Mouse (Mus musculus) midbrain, embryonic 11.5 days (tissue): Measurements from ENCODE around the gene Dxo. TPM values are rescaled to one million over a fixed set of nuclear protein-coding genes. Genes with fewer than 3 reads are reported as not detected.

Experiments used
- ATAC-seq: fragments of 200-750 bp; cut with Nextera tagmentation; 2 replicates; pipeline ENCODE4 v1.8.0; 2017; ENCODE audit warnings: moderate TSS enrichment, moderate library complexity; ENCODE audit not compliant: low FRiP score
- DNase-seq: peaks from one replicate; pipeline ENCODE4 v3.0.0; 2015; ENCODE audit warnings: low spot score; ENCODE audit errors: missing footprints
- H3K27ac ChIP-seq: fragments of 300-500 bp; sonication (generic); 2 replicates; pipeline ENCODE4 v1.5.1; 2014; ENCODE audit warnings: low read depth, low read length
- H3K27me3 ChIP-seq: fragments of 300-500 bp; sonication (generic); 2 replicates; pipeline ENCODE4 v1.6.1; 2014; ENCODE audit warnings: mild to moderate bottlenecking, low read length, moderate library complexity, mixed read lengths; ENCODE audit not compliant: control insufficient read depth, insufficient read depth
- H3K36me3 ChIP-seq: fragments of 300-500 bp; sonication (generic); 2 replicates; pipeline ENCODE4 v1.6.1; 2014; ENCODE audit warnings: mild to moderate bottlenecking, low read length, moderate library complexity, mixed read lengths; ENCODE audit not compliant: control insufficient read depth, insufficient read depth
- H3K4me1 ChIP-seq: fragments of 300-500 bp; sonication (generic); 2 replicates; pipeline ENCODE4 v1.6.1; 2014; ENCODE audit warnings: low read length; ENCODE audit not compliant: control insufficient read depth, insufficient read depth
- H3K4me2 ChIP-seq: fragments of 300-500 bp; sonication (generic); 2 replicates; pipeline ENCODE4 v1.6.1; 2014; ENCODE audit warnings: mild to moderate bottlenecking, moderate library complexity
- H3K4me3 ChIP-seq: fragments of 300-500 bp; sonication (generic); 2 replicates; pipeline ENCODE4 v1.5.1; 2014; ENCODE audit warnings: low read depth, low read length
- H3K9ac ChIP-seq: fragments of 300-500 bp; sonication (generic); 2 replicates; pipeline ENCODE4 v1.6.1; 2014; ENCODE audit warnings: low read length
- H3K9me3 ChIP-seq: fragments of 300-500 bp; sonication (generic); 2 replicates; pipeline ENCODE4 v1.6.1; 2016; ENCODE audit warnings: low read length; ENCODE audit not compliant: control insufficient read depth
- WGBS: fragments of 180-500 bp; shearing (Covaris S2); extraction: QIAGEN DNeasy Blood & Tissue Kit; methylation state at CpG from one replicate; pipeline ENCODE4 v1.1.7; 2014; 5-methylcytosine and 5-hydroxymethylcytosine counted together
- microRNA-seq: library from miRNA; unstranded; fragments of <30 nt; microRNA quantifications from one replicate; pipeline ENCODE4, GENCODE M21; 2017
- polyA plus RNA-seq: library from polyadenylated mRNA; unstranded; fragments of >200 nt; fragmentation: Nextera tagmentation; extraction: Ambion mirVana; gene quantifications from 2 replicates; pipeline ENCODE4 v1.2.1, GENCODE M21; 2014

Gene Dxo
- polyA plus RNA-seq, 1 experiment from 2014 or later = 64.8 TPM

GRCm38 (mm10) chr17:34884704-34885103 is 47.9 kb downstream of the Dxo start:
- Histone ChIP-seq H3K4me1 (no peaks in the 10 kb centered on the region), H3K9ac (no peak overlapping the region), H3K9me3 (no peaks in the 10 kb centered on the region), H3K27ac (no peak overlapping the region), H3K4me2 (no peak overlapping the region), H3K36me3 (no peaks in the 10 kb centered on the region), H3K4me3 (no peak overlapping the region), H3K27me3 (no peaks in the 10 kb centered on the region)
- DNase-seq (no peak), ATAC-seq (no peak)
- WGBS = 93% methylated on average over 6 of the region's 6 CpGs

GRCm38 (mm10) chr17:34885615-34886014 is 48.8 kb downstream of the Dxo start:
- H3K27me3 ChIP-seq = no peaks in the 10 kb centered on the region
- DNase-seq = no peak

GRCm38 (mm10) chr17:34887942-34888341 is 51.1 kb downstream of the Dxo start:
- DNase-seq = no peak

More at GRCm38 (mm10) chr17:34885615-34886014, 48.8 kb downstream of the Dxo start:
- ATAC-seq = no peak
- H3K9ac ChIP-seq = no peak overlapping the region
- H3K27ac ChIP-seq = no peak overlapping the region
- H3K4me1 ChIP-seq = no peaks in the 10 kb centered on the region
- no peaks in the 10 kb centered on the region for H3K36me3 ChIP-seq
- no peak overlapping the region for H3K4me3 ChIP-seq
- 90% methylated on average over 3 of the region's 3 CpGs for WGBS
- H3K4me2 ChIP-seq = no peak overlapping the region
- no peaks in the 10 kb centered on the region for H3K9me3 ChIP-seq

More at GRCm38 (mm10) chr17:34887942-34888341, 51.1 kb downstream of the Dxo start:
- Histone ChIP-seq H3K36me3 (no peaks in the 10 kb centered on the region), H3K4me2 (no peak overlapping the region), H3K4me1 (no peaks in the 10 kb centered on the region), H3K9me3 (no peaks in the 10 kb centered on the region), H3K27me3 (no peaks in the 10 kb centered on the region), H3K4me3 (no peak overlapping the region), H3K27ac (no peak overlapping the region), H3K9ac (no peak overlapping the region)
- WGBS = 88% methylated on average over 5 of the region's 5 CpGs
- no peak for ATAC-seq

Small RNA genes within 50 kb of the gene (microRNA-seq; reads per million reads assigned to microRNA genes)
- 0.95 reads per million for gene Mir6970
- 2.5 reads per million, percentile 9 among the genes with 10 or more reads in this experiment for gene Mir6971
- gene Mir6972 = not detected

Other genes starting within 250 kb of the Dxo start
- 4.4 and 4.8 TPM in 2 replicates for gene Gpsm3, start 247.2 kb upstream of the Dxo start, polyA plus RNA-seq
- 17.3 and 20.1 TPM in 2 replicates for gene Pbx2, start 245.8 kb upstream of the Dxo start, polyA plus RNA-seq
- 1.4 and 1.6 TPM in 2 replicates for gene Ager, start 239.2 kb upstream of the Dxo start, polyA plus RNA-seq
- gene Rnf5, start 233.3 kb upstream of the Dxo start, polyA plus RNA-seq = 180 and 185 TPM in 2 replicates
- gene Agpat1, start 232.8 kb upstream of the Dxo start, polyA plus RNA-seq = 68.4 and 75.3 TPM in 2 replicates
- gene Egfl8, start 221.0 kb upstream of the Dxo start, polyA plus RNA-seq = 3.3 and 3.8 TPM in 2 replicates
- gene Ppt2, start 208.5 kb upstream of the Dxo start, polyA plus RNA-seq = 25.8 and 26.4 TPM in 2 replicates
- 1.8 and 2.4 TPM in 2 replicates for gene Prrt1, start 207.5 kb upstream of the Dxo start, polyA plus RNA-seq
- 14.4 and 15.1 TPM in 2 replicates for gene Fkbpl, start 192.3 kb upstream of the Dxo start, polyA plus RNA-seq
- gene Atf6b, start 189.9 kb upstream of the Dxo start, polyA plus RNA-seq = 68.2 and 77.6 TPM in 2 replicates
- 0.03 and 0.05 TPM in 2 replicates for gene Tnxb, start 166.5 kb upstream of the Dxo start, polyA plus RNA-seq
- gene C4b, start 93.1 kb upstream of the Dxo start, polyA plus RNA-seq = not detected in 2 replicates
- not detected in 2 replicates for gene Cyp21a1, start 32.5 kb upstream of the Dxo start, polyA plus RNA-seq
- gene Stk19, start 74 bp upstream of the Dxo start, polyA plus RNA-seq = 20.2 and 21.5 TPM in 2 replicates
- 30.7 and 36.2 TPM in 2 replicates for gene Skiv2l, start 13.2 kb downstream of the Dxo start, polyA plus RNA-seq
- 117 and 125 TPM in 2 replicates for gene Nelfe, start 13.4 kb downstream of the Dxo start, polyA plus RNA-seq
- gene Cfb, start 25.5 kb downstream of the Dxo start, polyA plus RNA-seq = 1.6 and 1.9 TPM in 2 replicates
- gene Zbtb12, start 42.5 kb downstream of the Dxo start, polyA plus RNA-seq = 2.5 and 2.9 TPM in 2 replicates
- gene Gm20547, start 45.0 kb downstream of the Dxo start, polyA plus RNA-seq = 0.05 and 0.15 TPM in 2 replicates
- 0.83 and 1.5 TPM in 2 replicates for gene C2, start 61.2 kb downstream of the Dxo start, polyA plus RNA-seq
- gene Ehmt2, start 61.5 kb downstream of the Dxo start, polyA plus RNA-seq = 56.9 and 60.5 TPM in 2 replicates
- gene Slc44a4, start 77.4 kb downstream of the Dxo start, polyA plus RNA-seq = not detected in 2 replicates
- 11.0 and 12.3 TPM in 2 replicates for gene Neu1, start 94.2 kb downstream of the Dxo start, polyA plus RNA-seq
- gene Hspa1b, start 122.2 kb downstream of the Dxo start, polyA plus RNA-seq = 0.08 and 0.26 TPM in 2 replicates
- gene Gm20481, start 132.9 kb downstream of the Dxo start, polyA plus RNA-seq = not detected in 2 replicates
- 0.59 and 1.2 TPM in 2 replicates for gene Hspa1a, start 135.1 kb downstream of the Dxo start, polyA plus RNA-seq
- gene Hspa1l, start 135.7 kb downstream of the Dxo start, polyA plus RNA-seq = 1.4 and 2.0 TPM in 2 replicates
- 213 and 234 TPM in 2 replicates for gene Lsm2, start 144.8 kb downstream of the Dxo start, polyA plus RNA-seq
- gene Vars, start 164.0 kb downstream of the Dxo start, polyA plus RNA-seq = 76.1 and 81.2 TPM in 2 replicates
- 0.07 TPM in 1 of 2 replicates, not detected in the other for gene Vwa7, start 179.6 kb downstream of the Dxo start, polyA plus RNA-seq
- gene Sapcd1, start 191.0 kb downstream of the Dxo start, polyA plus RNA-seq = 5.3 and 7.3 TPM in 2 replicates
- gene Msh5, start 209.7 kb downstream of the Dxo start, polyA plus RNA-seq = 5.0 and 5.2 TPM in 2 replicates
- gene Clic1, start 212.9 kb downstream of the Dxo start, polyA plus RNA-seq = 73.8 and 83.9 TPM in 2 replicates
- gene Ddah2, start 222.0 kb downstream of the Dxo start, polyA plus RNA-seq = 614 and 653 TPM in 2 replicates
- gene Ly6g6c, start 228.4 kb downstream of the Dxo start, polyA plus RNA-seq = not detected in 2 replicates
- 0.76 and 0.89 TPM in 2 replicates for gene Mpig6b, start 229.2 kb downstream of the Dxo start, polyA plus RNA-seq
- not detected in 2 replicates for gene Ly6g6e, start 239.9 kb downstream of the Dxo start, polyA plus RNA-seq
- 0.97 and 1.5 TPM in 2 replicates for gene Ly6g6d, start 241.0 kb downstream of the Dxo start, polyA plus RNA-seq
- gene Ly6g6f, start 248.6 kb downstream of the Dxo start, polyA plus RNA-seq = 0.28 and 0.74 TPM in 2 replicates